Mouse (Mus musculus) hindlimb bud, embryonic 11.5 days (tissue): Measurements from ENCODE around the gene Aqp1.

Source experiments
- DNase-seq: peaks from one replicate; pipeline ENCODE4 v3.0.0-alpha.2; 2012; ENCODE audit warnings: low read depth, low spot score; ENCODE audit errors: extremely low spot score

Aqp1 gene

DNA sequence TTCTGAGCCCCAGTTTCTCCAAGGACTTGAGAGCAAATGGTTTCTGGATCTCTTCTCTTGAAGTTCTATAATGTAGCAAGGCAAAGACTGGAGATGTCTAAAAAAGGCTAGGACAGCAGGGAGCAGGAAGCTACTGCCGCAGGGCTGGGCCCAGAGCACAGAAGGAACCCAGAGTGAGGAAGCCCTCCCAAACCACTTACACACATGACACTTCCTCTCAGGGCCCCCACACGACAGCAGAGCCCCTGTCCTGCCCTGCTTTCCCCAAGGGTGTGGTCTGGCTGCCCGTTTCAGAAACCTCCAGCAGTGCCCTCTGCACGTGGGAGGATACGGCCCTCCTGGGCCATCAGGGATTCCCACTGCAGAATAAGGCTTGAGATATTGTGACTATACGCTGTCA lies 4.9 kb upstream of the Aqp1 start:
- no peak for DNase-seq

DNA sequence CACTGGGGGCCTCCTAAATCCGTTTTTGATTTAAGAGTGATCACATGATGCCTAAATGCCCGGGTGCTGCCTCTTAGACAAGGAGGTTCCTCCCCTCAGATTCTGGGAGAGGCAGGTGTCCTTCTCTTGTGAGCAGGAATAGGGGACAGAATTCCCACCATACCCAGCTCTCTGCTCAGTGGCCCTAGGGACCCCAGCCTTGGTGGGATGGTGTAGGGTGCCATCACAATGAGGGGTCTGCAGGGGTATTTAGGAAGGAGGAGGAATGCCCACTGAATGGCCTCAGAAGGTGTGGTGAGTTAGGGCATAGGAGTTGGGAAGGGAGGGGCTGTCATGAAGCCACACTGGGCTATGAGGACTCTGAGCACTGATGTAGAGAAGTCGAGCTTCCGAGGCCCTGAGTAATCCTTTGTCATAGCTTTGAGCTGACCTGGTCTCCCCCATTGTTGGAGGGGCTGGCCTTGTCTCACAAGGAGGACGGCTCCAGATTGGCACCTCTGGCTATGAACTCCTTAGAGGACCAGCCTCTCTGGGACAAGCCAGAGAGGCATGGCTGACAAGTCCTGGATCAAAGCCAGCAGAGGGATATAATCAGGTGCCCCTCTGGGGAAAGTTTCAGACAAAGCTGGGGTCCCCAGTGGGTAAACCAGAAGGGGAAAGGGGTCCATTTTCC lies 4.0 kb upstream of the Aqp1 start:
- DNase-seq, result no peak

DNA sequence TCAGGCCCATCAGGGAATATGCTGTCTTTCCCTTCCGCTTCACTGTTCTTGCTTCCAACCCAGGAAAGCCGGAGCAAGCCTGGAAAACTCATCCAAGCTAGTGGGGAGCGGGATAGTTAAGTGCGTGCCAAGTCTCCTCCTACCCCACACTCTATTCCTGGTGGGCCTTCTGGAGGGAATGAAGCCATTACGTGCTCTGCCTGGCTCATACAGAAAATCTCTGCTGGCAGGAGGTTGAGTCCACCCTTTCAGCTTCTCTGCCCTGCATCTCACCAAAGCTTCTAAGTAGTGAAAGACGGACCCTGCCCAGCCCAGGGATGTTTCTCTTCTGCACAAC lies 3.5 kb upstream of the Aqp1 start:
- DNase-seq, result no peak

DNA sequence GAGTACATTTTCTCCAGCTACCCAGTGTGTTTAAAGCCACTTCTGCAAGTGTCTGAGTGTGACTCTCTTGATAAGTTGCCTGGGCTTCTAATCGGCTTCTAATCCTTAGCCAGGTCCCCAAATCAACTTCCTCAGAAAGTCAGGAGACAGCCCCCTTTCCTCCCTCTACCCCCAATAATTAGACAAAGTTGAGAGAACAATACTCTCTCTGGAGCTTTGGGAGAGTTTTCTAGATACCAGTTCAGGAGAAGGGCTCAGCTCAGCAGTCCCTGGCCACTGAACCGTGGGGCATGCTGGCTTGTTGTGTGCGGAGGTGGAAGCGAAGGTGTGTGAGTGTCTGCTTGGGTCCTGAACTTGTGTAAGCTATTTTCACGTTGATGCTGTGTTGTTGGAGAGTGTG lies 1.0 kb downstream of the Aqp1 start:
- DNase-seq, result no peak

DNA sequence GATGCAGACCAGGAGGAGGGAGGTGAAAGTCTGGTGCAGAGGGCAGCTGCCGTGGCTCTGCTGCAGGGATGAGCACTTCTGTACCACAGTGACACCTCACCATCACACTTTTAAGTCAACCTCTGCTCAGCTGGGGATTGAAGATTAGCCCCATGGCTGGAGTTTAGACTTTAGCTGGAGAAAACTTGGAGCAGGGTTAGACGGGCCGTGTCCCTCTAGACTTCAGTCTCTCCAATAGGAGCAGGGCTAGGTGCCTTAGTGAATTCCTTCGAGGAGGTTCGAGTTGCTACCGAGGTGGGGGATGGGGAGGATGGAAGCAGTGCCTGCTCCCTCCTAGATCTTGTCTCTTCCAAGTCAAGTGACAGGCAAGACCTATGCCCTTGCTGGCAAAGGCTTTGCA lies 1.8 kb downstream of the Aqp1 start:
- no peak for DNase-seq

DNA sequence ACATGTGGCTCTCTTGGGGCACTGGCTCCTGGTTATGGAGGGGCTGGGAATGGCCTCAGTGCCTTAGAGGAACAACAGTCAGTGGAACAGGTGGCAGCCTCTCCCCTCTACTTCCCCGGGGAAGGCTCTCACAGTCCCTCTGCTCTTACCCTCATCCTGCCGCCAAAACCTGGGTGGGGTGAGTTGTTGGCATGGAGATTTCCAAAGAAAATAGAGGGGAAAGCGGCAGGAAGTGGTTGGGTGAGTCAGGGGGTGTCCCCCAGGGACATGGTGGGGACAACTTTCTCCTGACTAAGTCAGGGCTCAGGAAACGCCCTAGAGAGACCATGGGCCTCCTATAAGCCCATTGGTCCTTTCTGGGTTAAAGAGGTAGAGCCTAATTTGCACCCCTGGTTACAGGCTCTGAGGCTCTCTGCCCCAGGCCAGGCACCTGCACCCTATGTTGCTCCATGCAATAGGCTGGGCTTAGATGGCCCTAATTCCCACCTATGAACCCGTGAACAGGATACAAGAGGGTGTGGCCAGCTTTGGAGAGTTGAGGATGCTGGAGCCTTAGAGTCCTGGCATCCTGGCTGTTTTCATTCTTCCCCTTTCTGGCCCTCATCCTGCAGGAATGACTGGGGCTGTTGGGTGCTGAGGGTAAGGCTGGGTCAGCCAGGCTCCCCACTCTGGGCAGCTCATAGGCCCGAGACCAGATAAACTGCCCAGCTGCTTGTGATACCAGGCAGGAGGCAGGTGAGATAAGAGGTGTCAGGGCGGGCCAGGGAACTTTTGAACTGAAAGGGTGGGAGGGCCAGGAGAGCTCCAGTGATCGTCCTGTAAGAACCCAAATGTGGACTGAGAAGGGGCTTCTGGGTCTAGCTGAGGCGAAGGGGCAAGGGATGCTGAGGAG lies 2.9 kb downstream of the Aqp1 start:
- DNase-seq, result no peak

DNA sequence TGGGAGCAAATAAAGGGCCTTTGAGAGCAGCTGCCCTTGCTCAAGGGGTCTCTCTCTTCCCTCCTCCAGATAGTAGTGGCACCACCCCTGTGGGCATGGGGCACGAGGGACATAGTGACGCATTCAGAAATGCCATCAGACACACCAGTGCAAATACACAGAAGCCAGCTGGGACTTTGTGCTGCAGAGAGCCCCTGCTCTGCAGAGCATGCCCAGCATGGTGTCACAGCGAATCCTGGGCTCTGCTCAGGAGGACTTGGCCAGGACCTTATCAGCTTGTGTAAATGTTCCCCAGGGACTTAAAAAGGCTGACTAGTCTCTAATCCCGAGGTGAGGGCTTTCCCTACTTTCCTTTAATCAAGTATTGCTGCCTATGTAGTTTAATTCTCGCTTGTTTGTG lies 5.5 kb downstream of the Aqp1 start:
- DNase-seq, result no peak

DNA sequence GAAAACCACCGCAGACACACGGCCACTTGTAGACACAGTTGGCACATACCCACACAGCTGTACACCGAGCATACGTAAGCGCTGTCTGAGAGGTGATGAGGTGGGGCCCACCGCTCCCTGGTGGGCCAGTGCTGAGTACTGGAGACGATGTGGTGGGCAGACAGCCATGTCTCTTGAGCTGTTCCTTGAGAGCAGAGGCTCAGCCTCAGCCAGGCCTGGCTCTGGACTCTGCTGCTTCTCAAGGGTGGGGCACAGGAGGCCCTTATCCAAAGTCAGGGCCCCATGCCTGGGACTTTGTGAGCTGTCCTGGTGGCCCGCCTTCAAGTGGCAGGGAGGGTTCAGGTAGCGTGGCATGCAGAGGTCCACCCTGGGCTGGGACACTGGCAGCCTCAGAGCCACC lies 6.1 kb downstream of the Aqp1 start:
- DNase-seq, result no peak

DNA sequence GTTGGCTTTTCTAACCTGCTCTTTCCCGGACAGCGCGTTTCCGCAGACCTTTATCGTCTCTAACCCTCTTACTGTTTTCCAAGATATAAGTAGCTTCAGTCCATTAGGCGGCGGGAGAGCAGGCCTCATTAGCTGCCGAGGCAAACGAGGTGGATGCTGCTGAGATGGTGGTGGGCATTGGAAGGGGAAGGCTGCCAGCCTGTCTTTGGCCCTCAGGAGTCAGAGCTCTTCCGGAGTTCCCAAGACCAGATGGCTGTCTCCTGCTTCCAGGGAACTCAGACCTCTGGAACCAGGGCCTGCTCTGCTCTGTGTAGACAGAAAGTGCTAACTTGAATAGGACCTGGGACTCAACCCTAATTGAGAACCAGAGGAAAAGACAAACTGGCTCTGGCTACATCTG lies 7.2 kb downstream of the Aqp1 start:
- DNase-seq, result no peak

DNA sequence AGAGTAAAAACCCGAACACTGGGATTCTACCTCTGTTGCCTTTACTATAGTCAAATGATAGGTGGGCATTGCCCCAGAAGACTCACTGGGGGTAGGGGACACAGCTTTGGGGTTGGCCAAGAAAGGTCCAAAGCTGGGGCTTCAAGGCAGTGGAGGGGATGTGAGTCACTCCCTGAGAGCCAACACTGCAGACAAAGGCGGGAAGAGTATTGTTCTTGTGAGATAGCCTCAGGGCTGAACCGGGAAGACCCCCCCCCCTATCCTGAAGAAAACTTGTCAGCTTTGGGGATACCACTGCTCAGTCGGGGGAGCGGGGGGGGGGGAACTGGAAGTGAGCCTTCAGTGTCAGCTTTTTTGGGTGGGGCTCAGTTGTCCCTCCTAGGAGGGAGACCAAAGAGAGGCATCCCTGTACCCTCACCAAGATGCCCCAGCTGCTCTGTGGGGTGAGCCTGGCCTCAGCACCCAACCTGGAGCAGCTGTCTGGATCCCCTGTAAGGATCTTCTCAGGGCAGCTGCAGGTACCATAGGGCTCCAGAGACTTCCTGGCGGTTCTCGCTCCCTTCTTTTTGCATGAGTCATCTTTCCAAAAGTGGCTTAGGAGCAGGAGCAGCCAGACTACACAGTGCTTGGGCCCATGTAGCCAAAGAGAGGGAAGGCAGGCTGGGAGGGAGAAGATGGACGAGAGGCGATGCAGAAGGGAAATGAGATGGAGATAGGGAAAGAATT lies 8.2 kb downstream of the Aqp1 start:
- DNase-seq, result no peak

DNA sequence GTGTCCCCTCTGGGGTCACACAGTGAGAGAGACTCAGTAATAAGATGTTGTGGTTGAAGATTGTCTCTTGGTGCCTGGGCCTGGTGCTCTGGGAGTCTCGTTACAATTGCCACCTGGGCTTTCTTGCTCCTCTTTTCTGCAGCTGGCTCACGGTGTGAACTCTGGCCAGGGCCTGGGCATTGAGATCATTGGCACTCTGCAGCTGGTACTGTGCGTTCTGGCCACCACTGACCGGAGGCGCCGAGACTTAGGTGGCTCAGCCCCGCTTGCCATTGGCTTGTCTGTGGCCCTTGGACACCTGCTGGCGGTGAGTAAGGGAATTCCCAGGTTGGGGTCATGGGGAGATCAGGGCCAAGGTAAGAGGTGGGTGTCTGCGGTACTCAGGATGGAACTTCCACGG lies 9.0 kb downstream of the Aqp1 start:
- DNase-seq, result no peak

DNA sequence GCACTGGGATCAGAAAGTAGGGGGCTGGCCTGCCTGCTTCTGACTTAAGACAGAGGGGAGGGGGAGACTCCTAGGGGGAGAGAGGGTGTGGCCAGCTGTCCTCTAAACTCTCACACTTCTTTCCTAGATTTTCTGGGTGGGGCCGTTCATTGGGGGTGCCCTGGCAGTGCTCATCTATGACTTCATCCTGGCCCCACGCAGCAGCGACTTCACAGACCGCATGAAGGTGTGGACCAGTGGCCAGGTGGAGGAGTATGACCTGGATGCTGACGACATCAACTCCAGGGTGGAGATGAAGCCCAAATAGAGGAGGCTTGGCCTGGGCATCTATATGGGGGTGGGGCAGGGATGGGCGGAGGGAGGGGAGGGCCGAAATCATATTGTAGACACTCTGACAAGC lies 10.3 kb downstream of the Aqp1 start:
- no peak for DNase-seq

DNA sequence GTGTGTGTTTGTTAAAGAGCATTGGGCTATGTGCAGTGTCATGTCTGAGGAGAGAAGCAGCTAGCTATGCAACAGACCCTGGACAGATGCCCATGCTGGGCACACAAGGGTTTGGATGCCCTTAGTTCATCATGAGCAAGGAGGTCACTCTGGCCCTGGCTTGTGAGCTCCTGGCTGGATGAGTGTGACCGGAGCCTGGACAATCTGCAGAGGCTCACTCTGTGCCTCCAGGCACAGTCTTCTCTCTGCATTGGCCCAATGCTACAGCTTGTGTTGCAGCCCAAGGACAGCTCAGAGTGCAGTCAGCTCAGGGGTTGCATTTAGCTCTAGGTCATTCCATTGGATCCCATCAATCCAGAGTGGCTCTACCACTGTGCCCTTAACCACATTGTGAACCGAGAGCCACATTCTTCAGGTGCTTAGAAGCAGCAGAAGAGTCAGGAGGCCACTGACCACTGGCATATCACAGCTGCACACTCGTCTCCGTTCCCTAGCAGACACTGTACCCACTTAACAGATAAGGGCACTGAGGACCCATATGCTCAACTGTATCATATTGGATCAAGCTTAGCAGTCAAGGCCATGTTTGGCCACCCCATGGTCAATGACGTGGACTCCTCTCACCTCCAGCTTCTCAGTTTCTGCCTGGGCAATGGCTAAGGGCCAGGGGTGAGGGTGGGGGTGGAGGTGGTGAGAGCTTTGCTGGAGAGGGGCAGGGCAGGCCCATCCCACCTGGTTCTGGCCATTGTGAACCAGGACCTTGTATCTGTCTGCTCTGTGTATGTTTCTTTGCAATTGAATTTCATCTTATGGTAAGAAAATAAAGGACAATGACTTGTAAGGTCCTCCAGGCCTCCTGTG lies 11.7 kb downstream of the Aqp1 start:
- DNase-seq, result no peak

DNA sequence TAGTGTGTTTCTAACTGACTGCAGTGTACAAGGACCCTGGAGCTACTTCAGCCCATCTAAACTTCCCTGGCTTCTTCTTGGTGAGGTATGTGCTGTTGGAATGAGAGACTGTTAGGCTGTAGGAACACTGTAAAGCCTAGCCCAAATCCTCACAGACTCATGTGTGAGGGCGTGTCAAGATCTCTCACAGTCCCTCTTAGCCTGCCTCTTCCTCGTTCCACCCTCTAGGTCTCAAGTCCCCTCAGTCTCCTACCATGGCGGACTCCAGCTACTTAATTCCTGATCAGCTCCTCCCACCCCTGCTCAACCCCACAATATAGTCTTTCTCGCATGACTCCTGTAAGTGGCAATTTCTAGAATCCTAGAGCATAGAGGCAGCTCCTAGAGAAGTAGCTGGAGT lies 13.0 kb downstream of the Aqp1 start:
- no peak for DNase-seq

DNA sequence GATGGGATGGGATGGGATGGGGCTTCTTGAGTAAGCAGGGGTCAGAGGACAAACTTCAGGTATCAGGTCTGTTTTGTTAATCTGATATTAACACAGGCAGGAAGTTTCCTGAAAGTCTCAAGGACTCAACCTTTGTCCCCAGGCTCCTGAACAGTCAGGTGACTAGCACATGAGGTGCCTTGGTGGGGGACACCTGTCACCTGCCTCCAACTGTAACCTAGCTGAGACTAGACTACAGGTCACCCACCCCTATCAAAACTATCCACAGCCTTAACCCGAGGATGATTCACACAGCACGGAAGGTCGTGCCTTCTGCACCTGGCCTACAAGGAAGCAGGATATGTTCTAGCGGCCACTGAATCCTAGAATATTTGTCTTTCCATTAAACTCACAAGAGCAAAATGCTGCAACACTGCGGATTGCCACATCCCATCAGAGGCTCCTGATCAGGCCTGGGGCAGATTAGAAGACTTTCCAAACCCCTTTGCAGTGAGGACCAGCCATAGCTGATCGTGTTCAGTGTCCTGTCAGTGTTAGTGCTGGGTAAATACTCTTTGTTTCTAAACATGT lies 14.2 kb downstream of the Aqp1 start:
- DNase-seq, result no peak

DNA sequence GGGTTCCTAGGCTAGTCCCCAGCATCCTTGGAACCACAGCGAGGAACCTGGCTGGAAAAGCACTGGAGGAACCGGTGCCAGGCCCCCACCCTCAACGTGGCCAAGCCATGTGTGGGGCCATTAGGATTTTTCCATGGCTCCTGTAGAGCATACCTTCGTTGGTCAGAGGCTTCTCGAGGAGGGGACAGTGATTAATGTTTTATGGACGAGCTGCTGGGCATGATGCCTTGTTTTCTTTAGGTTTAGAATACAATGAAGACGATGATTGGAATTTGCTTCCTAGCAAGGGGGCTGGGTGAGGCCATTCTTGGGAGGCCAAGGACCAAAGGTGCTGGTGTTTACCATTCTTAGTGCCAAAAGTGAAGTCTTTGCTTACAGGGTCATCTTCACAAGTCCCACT lies 15.5 kb downstream of the Aqp1 start:
- DNase-seq, result no peak

DNA sequence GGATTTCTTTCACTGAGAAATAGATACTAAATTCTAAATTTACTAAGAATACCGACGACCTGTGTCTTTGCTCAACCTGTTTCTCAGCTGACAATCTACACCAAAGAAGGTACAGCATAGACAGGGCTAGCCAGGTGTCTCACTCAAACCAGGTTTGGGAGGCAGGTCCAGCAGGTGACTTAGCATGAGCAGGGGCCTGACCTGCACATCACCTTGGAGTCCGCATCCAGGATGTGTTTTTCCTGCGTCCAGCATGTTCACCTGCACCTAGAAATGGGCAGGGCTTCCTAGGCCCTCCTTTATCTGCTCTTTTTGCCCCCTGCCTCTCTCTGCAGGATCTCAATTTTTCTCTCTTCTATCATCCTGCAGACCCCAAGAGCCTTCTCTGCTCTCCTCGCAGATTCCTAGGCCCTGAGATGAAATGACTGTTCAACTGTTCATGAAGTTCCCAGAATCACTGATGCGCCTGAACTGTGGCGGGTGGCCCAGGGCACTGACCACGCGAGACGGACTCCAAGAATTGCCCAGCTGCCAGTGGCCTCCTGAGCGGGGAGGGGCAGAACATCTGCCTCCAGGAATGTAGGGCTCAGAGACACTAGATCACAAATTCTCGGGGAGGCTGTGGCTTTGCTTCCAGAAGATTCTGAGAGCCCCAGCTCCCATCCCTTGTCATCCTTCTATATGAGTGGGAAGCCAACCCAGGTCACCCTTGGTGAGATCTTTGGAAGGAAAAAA lies 17.6 kb downstream of the Aqp1 start:
- no peak for DNase-seq

DNA sequence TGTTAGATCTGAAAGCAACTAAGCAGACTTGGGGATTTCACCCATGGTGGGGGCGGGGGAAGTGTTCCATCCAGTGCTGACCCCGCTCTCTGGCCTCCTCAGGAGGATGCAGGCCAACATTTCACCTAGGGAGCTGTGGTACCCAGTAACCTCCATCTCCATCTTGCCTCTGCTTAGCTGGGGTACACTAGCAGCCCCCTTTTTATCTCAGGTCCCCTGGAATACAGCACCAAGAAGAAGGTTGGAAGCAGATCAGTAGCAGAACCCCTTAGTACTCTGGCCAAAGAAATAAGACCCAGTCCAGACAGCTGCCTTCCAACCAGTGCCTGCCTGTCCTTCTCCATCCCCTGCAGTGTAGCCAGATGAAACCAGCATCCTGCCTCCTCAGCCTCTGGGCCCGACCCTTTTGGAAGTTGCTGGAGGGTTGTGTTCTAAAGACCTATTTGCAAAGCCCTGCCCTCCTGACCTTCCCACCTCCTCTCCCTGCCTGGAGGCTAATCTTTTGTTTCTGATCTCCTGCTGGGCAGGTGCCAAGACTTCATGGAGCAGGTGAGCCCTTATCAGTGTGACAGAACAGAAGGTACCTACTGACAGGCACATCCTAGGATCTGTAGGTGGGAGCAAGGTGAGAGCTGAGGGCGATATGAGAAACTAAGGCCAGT lies 18.4 kb downstream of the Aqp1 start:
- no peak for DNase-seq

DNA sequence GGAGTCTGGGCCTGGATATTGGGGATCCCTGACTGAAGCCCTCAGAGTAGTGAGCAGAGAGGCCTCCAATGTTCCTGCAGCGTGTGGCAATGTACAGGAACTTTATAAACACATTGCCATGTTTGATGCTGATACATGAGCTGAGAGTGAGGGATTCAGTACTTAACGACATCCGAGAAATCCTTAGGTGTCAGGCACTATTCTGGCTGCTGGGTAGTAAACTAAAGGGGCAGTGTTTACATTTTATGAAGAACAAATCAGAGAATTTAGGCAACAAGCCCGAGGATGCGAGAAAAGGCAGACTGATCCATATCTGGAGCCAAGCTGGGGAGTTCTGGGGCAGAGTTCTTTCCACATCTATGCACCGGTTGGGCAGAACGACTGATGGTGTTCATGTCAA lies 19.3 kb downstream of the Aqp1 start:
- DNase-seq, result no peak
